Mouse (Mus musculus): ENCODE measurements around the gene Dis3l2. TPM values are rescaled to one million over a fixed set of nuclear protein-coding genes. Genes with fewer than 3 reads are reported as not detected.
A peak's percentile ranks its signal among the peaks of the same experiment; 100 is the strongest.

Dis3l2 gene
- polyA plus RNA-seq, 1 experiment = 22.6 TPM

- no peak for DNase-seq
- H3K4me3 ChIP-seq (replicated peaks; ENCODE audit: insufficient read depth, low read depth, low read length) = no peak overlapping the region
- TF ChIP-seq POLR2A (IDR thresholded peaks at IDR 0.05; ENCODE audit: borderline replicate concordance, insufficient read depth, low read length) (no peak), CTCF (IDR thresholded peaks at IDR 0.05; ENCODE audit: borderline replicate concordance, insufficient read depth, low read depth, low read length) (peak; percentile 2; the same call in 1 of the 2 replicates)
These were observed 347.8 kb downstream of the Dis3l2 start for GRCm38 (mm10) chr1:87051369-87051768.

GRCm38 (mm10) chr1:87057075-87057474 is 353.5 kb downstream of the Dis3l2 start:
- H3K27ac ChIP-seq (ENCODE audit: insufficient read depth, low read length) = no peak overlapping the region
- H3K27me3 ChIP-seq (ENCODE audit: control insufficient read depth, insufficient read depth, low read length) = no peaks in the 10 kb centered on the region
- no peak overlapping the region for H3K4me3 ChIP-seq (replicated peaks; ENCODE audit: insufficient read depth, low read depth, low read length)
- no peaks in the 10 kb centered on the region for H3K4me1 ChIP-seq (ENCODE audit: control insufficient read depth, insufficient read depth, low read length)
- TF ChIP-seq POLR2A (IDR thresholded peaks at IDR 0.05; ENCODE audit: borderline replicate concordance, insufficient read depth, low read length) (no peak), CTCF (IDR thresholded peaks at IDR 0.05; ENCODE audit: borderline replicate concordance, insufficient read depth, low read depth, low read length) (no peak)
- 83% methylated on average over 4 of the region's 4 CpGs for WGBS
- no peak for DNase-seq

More at GRCm38 (mm10) chr1:87051369-87051768, 347.8 kb downstream of the Dis3l2 start:
- no peaks in the 10 kb centered on the region for H3K27me3 ChIP-seq (ENCODE audit: control insufficient read depth, insufficient read depth, low read length)
- no peak overlapping the region for H3K27ac ChIP-seq (ENCODE audit: insufficient read depth, low read length)
- 34% methylated on average over 4 of the region's 4 CpGs for WGBS
- peaks cover 3% of the 10 kb centered on the region; the same call in 1 of the 2 replicates for H3K4me1 ChIP-seq (ENCODE audit: control insufficient read depth, insufficient read depth, low read length)

GRCm38 (mm10) chr1:87059042-87059665 is 355.5 kb downstream of the Dis3l2 start:
- H3K4me1 ChIP-seq (ENCODE audit: control insufficient read depth, insufficient read depth, low read length) = no peaks in the 10 kb centered on the region
- H3K4me3 ChIP-seq (replicated peaks; ENCODE audit: insufficient read depth, low read depth, low read length) = no peak overlapping the region
- H3K27me3 ChIP-seq (ENCODE audit: control insufficient read depth, insufficient read depth, low read length) = no peaks in the 10 kb centered on the region
- DNase-seq = no peak
- WGBS = 73% methylated on average over 8 of the region's 8 CpGs
- TF ChIP-seq CTCF (IDR thresholded peaks at IDR 0.05; ENCODE audit: borderline replicate concordance, insufficient read depth, low read depth, low read length) (no peak), POLR2A (IDR thresholded peaks at IDR 0.05; ENCODE audit: borderline replicate concordance, insufficient read depth, low read length) (no peak)
- no peak overlapping the region for H3K27ac ChIP-seq (ENCODE audit: insufficient read depth, low read length)

- no peak overlapping the region for H3K4me3 ChIP-seq (replicated peaks; ENCODE audit: insufficient read depth, low read depth, low read length)
- no peak for TF ChIP-seq POLR2A (IDR thresholded peaks at IDR 0.05; ENCODE audit: borderline replicate concordance, insufficient read depth, low read length)
- no peak for TF ChIP-seq CTCF (IDR thresholded peaks at IDR 0.05; ENCODE audit: borderline replicate concordance, insufficient read depth, low read depth, low read length)
- H3K27ac ChIP-seq (ENCODE audit: insufficient read depth, low read length) = no peak overlapping the region
- no peaks in the 10 kb centered on the region for H3K4me1 ChIP-seq (ENCODE audit: control insufficient read depth, insufficient read depth, low read length)
- H3K27me3 ChIP-seq (ENCODE audit: control insufficient read depth, insufficient read depth, low read length) = no peaks in the 10 kb centered on the region
- DNase-seq = no peak
These were observed 357.3 kb downstream of the Dis3l2 start for GRCm38 (mm10) chr1:87060913-87061312.

- no peak for DNase-seq
- Histone ChIP-seq H3K27ac (ENCODE audit: insufficient read depth, low read length) (no peak overlapping the region), H3K4me1 (ENCODE audit: control insufficient read depth, insufficient read depth, low read length) (no peaks in the 10 kb centered on the region; the same call in 1 of the 2 replicates), H3K27me3 (ENCODE audit: control insufficient read depth, insufficient read depth, low read length) (no peaks in the 10 kb centered on the region), H3K4me3 (replicated peaks; ENCODE audit: insufficient read depth, low read depth, low read length) (no peak overlapping the region)
- TF ChIP-seq CTCF (IDR thresholded peaks at IDR 0.05; ENCODE audit: borderline replicate concordance, insufficient read depth, low read depth, low read length) = no peak
- TF ChIP-seq POLR2A (IDR thresholded peaks at IDR 0.05; ENCODE audit: borderline replicate concordance, insufficient read depth, low read length) = no peak
- WGBS = 56% methylated on average over 16 of the region's 16 CpGs
These were observed 367.1 kb downstream of the Dis3l2 start for GRCm38 (mm10) chr1:87070720-87071119.

GRCm38 (mm10) chr1:87073776-87074175 is 370.2 kb downstream of the Dis3l2 start:
- H3K27ac ChIP-seq (ENCODE audit: insufficient read depth, low read length) = no peak overlapping the region
- H3K4me3 ChIP-seq (replicated peaks; ENCODE audit: insufficient read depth, low read depth, low read length) = no peak overlapping the region
- 85% methylated on average over 8 of the region's 8 CpGs for WGBS
- no peaks in the 10 kb centered on the region for H3K27me3 ChIP-seq (ENCODE audit: control insufficient read depth, insufficient read depth, low read length)
- H3K4me1 ChIP-seq (ENCODE audit: control insufficient read depth, insufficient read depth, low read length) = no peaks in the 10 kb centered on the region
- TF ChIP-seq POLR2A (IDR thresholded peaks at IDR 0.05; ENCODE audit: borderline replicate concordance, insufficient read depth, low read length) (no peak), CTCF (IDR thresholded peaks at IDR 0.05; ENCODE audit: borderline replicate concordance, insufficient read depth, low read depth, low read length) (no peak)
- DNase-seq = no peak

GRCm38 (mm10) chr1:87086196-87086595 is 382.6 kb downstream of the Dis3l2 start:
- no peak overlapping the region for H3K4me3 ChIP-seq (replicated peaks; ENCODE audit: insufficient read depth, low read depth, low read length)
- no peaks in the 10 kb centered on the region for H3K4me1 ChIP-seq (ENCODE audit: control insufficient read depth, insufficient read depth, low read length)
- 49% methylated on average over 4 of the region's 4 CpGs for WGBS
- no peak overlapping the region for H3K27ac ChIP-seq (ENCODE audit: insufficient read depth, low read length)
- TF ChIP-seq CTCF (IDR thresholded peaks at IDR 0.05; ENCODE audit: borderline replicate concordance, insufficient read depth, low read depth, low read length) = no peak
- TF ChIP-seq POLR2A (IDR thresholded peaks at IDR 0.05; ENCODE audit: borderline replicate concordance, insufficient read depth, low read length) = no peak
- no peak for DNase-seq
- no peaks in the 10 kb centered on the region for H3K27me3 ChIP-seq (ENCODE audit: control insufficient read depth, insufficient read depth, low read length)

GRCm38 (mm10) chr1:87086964-87087363 is 383.4 kb downstream of the Dis3l2 start:
- H3K27me3 ChIP-seq (ENCODE audit: control insufficient read depth, insufficient read depth, low read length) = no peaks in the 10 kb centered on the region
- DNase-seq = no peak
- TF ChIP-seq CTCF (IDR thresholded peaks at IDR 0.05; ENCODE audit: borderline replicate concordance, insufficient read depth, low read depth, low read length) (no peak), POLR2A (IDR thresholded peaks at IDR 0.05; ENCODE audit: borderline replicate concordance, insufficient read depth, low read length) (no peak)
- no peak overlapping the region for H3K27ac ChIP-seq (ENCODE audit: insufficient read depth, low read length)
- H3K4me3 ChIP-seq (replicated peaks; ENCODE audit: insufficient read depth, low read depth, low read length) = no peak overlapping the region
- WGBS = 62% methylated on average over 17 of the region's 17 CpGs
- H3K4me1 ChIP-seq (ENCODE audit: control insufficient read depth, insufficient read depth, low read length) = no peaks in the 10 kb centered on the region

All from cerebellum, adult 2 months (tissue).